Mouse (Mus musculus) limb, embryonic 15.5 days (tissue): Measurements from ENCODE around the gene Cda. TPM values are rescaled to one million over a fixed set of nuclear protein-coding genes. Genes with fewer than 3 reads are reported as not detected.

Experiments
- ATAC-seq: fragments of 200-750 bp; cut with Nextera tagmentation; 2 replicates; pipeline ENCODE4 v1.8.0; 2017; ENCODE audit warnings: low read depth, moderate TSS enrichment; ENCODE audit not compliant: insufficient number of reproducible peaks, low FRiP score, low TSS enrichment
- H3K27ac ChIP-seq: fragments of 300-500 bp; sonication (generic); 2 replicates; pipeline ENCODE4 v1.5.1; 2015; ENCODE audit warnings: moderate library complexity, mild to moderate bottlenecking, inconsistent platforms
- H3K27me3 ChIP-seq: fragments of 300-500 bp; sonication (generic); 2 replicates; pipeline ENCODE4 v1.6.1; 2015; ENCODE audit warnings: inconsistent platforms
- H3K36me3 ChIP-seq: fragments of 300-500 bp; sonication (generic); 2 replicates; pipeline ENCODE4 v1.6.1; 2015; ENCODE audit warnings: inconsistent platforms
- H3K4me1 ChIP-seq: fragments of 300-500 bp; sonication (generic); 2 replicates; pipeline ENCODE4 v1.6.1; 2015; ENCODE audit warnings: inconsistent platforms
- H3K4me2 ChIP-seq: fragments of 300-500 bp; sonication (generic); 2 replicates; pipeline ENCODE4 v1.6.1; 2015; ENCODE audit warnings: mild to moderate bottlenecking, inconsistent platforms
- H3K4me3 ChIP-seq: fragments of 300-500 bp; sonication (generic); 2 replicates; pipeline ENCODE4 v1.5.1; 2015; ENCODE audit warnings: mild to moderate bottlenecking, inconsistent platforms
- H3K9ac ChIP-seq: fragments of 300-500 bp; sonication (generic); 2 replicates; pipeline ENCODE4 v1.6.1; 2015; ENCODE audit warnings: inconsistent platforms
- H3K9me3 ChIP-seq: fragments of 300-500 bp; sonication (generic); 2 replicates; pipeline ENCODE4 v1.6.1; 2016; ENCODE audit warnings: inconsistent platforms
- WGBS: fragments of 180-500 bp; shearing (Covaris S2); methylation state at CpG from one replicate; pipeline ENCODE4 v1.1.7; 2015; 5-methylcytosine and 5-hydroxymethylcytosine counted together
- polyA plus RNA-seq: library from polyadenylated mRNA; unstranded; fragments of >200 nt; fragmentation: Nextera tagmentation; extraction: Ambion mirVana; gene quantifications from 2 replicates; pipeline ENCODE4 v1.2.1, GENCODE M21; 2015

Gene Cda
- polyA plus RNA-seq, 1 experiment from 2014 or later, result 7.0 TPM

GRCm38 (mm10) chr4:138315781-138316180, 52.0 kb downstream of the Cda start:
- H3K9me3 ChIP-seq, result no peaks in the 10 kb centered on the region
- H3K27me3 ChIP-seq, result no peaks in the 10 kb centered on the region
- peaks cover 80% of the 10 kb centered on the region for H3K36me3 ChIP-seq
- WGBS, result 75% methylated on average over 9 of the region's 9 CpGs
- no peak overlapping the region for H3K4me2 ChIP-seq
- H3K4me1 ChIP-seq, result peaks cover 3% of the 10 kb centered on the region; the same call in 1 of the 2 replicates
- H3K9ac ChIP-seq, result no peak overlapping the region
- no peak overlapping the region for H3K27ac ChIP-seq
- no peak for ATAC-seq
- no peak overlapping the region for H3K4me3 ChIP-seq

DNA sequence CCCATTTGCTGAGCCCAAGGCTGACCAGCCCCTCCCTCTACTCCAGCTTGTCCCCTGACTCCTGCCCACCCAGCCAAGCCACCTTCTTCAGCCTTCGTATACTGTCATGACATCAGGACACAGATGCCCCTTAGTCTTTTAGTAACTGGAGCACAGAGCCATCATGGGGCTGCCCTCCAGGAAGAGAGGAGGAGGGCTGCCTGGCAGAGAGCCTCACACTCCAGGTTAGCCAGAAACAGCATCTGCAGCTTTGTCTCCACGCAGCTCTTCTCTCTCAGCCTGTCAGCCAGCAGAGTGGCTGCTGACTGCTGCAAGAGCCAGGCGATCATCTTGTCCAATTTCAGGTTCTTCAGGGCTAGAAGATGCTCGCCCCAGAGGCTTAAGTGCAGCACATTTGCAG, 54.0 kb downstream of the Cda start:
- H3K9ac ChIP-seq, result no peak overlapping the region
- H3K4me3 ChIP-seq, result no peak overlapping the region
- ATAC-seq, result no peak
- peaks cover 94% of the 10 kb centered on the region for H3K36me3 ChIP-seq
- no peaks in the 10 kb centered on the region for H3K27me3 ChIP-seq
- H3K4me2 ChIP-seq, result no peak overlapping the region
- WGBS, result 90% methylated on average over 4 of the region's 4 CpGs
- no peaks in the 10 kb centered on the region for H3K9me3 ChIP-seq
- H3K27ac ChIP-seq, result no peak overlapping the region
- H3K4me1 ChIP-seq, result peaks cover 2% of the 10 kb centered on the region; the same call in 1 of the 2 replicates

- Histone ChIP-seq H3K36me3 (peaks cover 98% of the 10 kb centered on the region), H3K4me1 (no peaks in the 10 kb centered on the region), H3K4me3 (no peak overlapping the region), H3K9ac (no peak overlapping the region), H3K9me3 (no peaks in the 10 kb centered on the region), H3K4me2 (no peak overlapping the region), H3K27me3 (no peaks in the 10 kb centered on the region), H3K27ac (no peak overlapping the region)
- 86% methylated on average over 11 of the region's 11 CpGs for WGBS
- ATAC-seq, result no peak
Observed at GRCm38 (mm10) chr4:138313021-138313420, 54.8 kb downstream of the Cda start.

DNA sequence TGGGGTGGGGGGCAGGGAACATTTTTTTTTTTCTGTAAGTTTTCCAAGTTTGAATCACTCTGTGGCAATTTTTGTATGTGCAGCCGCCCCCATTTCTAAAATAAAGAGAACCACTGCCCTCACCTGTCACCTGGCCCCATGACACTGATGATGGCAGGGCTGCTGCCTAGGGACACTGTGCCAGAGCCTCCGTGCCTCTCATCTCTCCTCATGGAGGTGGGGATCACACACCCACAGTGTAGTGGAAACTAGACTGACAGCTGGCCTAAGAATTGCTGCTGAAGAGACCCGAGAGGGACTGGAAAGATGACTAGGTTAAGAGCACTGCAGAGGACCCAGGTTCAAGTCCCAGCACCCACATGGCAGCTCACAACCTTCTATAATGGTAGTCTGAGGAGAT, 55.7 kb downstream of the Cda start:
- 91% methylated on average over 3 of the region's 3 CpGs for WGBS
- ATAC-seq, result no peak
- Histone ChIP-seq H3K27me3 (no peaks in the 10 kb centered on the region), H3K9ac (no peak overlapping the region), H3K9me3 (no peaks in the 10 kb centered on the region), H3K27ac (no peak overlapping the region), H3K4me1 (no peaks in the 10 kb centered on the region), H3K4me3 (no peak overlapping the region), H3K4me2 (no peak overlapping the region), H3K36me3 (peaks cover 98% of the 10 kb centered on the region)

DNA sequence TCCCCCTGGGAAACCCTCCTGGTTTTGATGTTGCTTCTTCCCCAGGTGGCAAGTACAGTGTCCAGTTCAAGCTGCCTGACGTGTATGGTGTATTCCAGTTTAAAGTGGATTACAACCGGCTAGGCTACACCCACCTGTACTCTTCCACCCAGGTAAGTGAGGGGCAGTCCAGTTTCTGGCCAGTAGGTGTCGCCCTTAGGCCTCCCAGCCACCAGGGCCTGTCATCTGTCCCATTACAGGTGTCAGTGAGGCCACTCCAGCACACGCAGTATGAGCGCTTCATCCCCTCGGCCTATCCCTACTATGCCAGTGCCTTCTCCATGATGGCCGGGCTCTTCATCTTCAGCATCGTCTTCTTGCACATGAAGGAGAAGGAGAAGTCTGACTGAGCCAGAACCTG, 56.2 kb downstream of the Cda start:
- WGBS, result 59% methylated on average over 8 of the region's 8 CpGs
- ATAC-seq, result 0 out of 2 replicates have a peak, but pooled peaks have one; percentile 13
- no peak overlapping the region for H3K9ac ChIP-seq
- no peaks in the 10 kb centered on the region for H3K4me1 ChIP-seq
- H3K4me3 ChIP-seq, result no peak overlapping the region
- H3K36me3 ChIP-seq, result peaks cover 96% of the 10 kb centered on the region
- H3K27ac ChIP-seq, result no peak overlapping the region
- no peak overlapping the region for H3K4me2 ChIP-seq
- H3K9me3 ChIP-seq, result no peaks in the 10 kb centered on the region
- no peaks in the 10 kb centered on the region for H3K27me3 ChIP-seq

- no peak for ATAC-seq
- H3K9ac ChIP-seq, result no peak overlapping the region
Observed at GRCm38 (mm10) chr4:138310311-138310910, 57.4 kb downstream of the Cda start.

GRCm38 (mm10) chr4:138307739-138308138, 60.1 kb downstream of the Cda start:
- no peak for ATAC-seq
- H3K4me2 ChIP-seq, result no peak overlapping the region
- H3K27ac ChIP-seq, result no peak overlapping the region
- H3K9ac ChIP-seq, result no peak overlapping the region
- H3K36me3 ChIP-seq, result peaks cover 60% of the 10 kb centered on the region
- H3K4me3 ChIP-seq, result no peak overlapping the region
- peaks cover 18% of the 10 kb centered on the region for H3K4me1 ChIP-seq
- no peaks in the 10 kb centered on the region for H3K27me3 ChIP-seq
- 89% methylated on average over 12 of the region's 12 CpGs for WGBS
- no peaks in the 10 kb centered on the region for H3K9me3 ChIP-seq

More at GRCm38 (mm10) chr4:138310311-138310910, 57.4 kb downstream of the Cda start:
- no peaks in the 10 kb centered on the region for H3K27me3 ChIP-seq
- H3K4me2 ChIP-seq, result no peak overlapping the region
- H3K4me1 ChIP-seq, result peaks cover 6% of the 10 kb centered on the region
- H3K27ac ChIP-seq, result no peak overlapping the region
- 93% methylated on average over 19 of the region's 19 CpGs for WGBS
- H3K4me3 ChIP-seq, result no peak overlapping the region
- no peaks in the 10 kb centered on the region for H3K9me3 ChIP-seq
- H3K36me3 ChIP-seq, result peaks cover 87% of the 10 kb centered on the region

DNA sequence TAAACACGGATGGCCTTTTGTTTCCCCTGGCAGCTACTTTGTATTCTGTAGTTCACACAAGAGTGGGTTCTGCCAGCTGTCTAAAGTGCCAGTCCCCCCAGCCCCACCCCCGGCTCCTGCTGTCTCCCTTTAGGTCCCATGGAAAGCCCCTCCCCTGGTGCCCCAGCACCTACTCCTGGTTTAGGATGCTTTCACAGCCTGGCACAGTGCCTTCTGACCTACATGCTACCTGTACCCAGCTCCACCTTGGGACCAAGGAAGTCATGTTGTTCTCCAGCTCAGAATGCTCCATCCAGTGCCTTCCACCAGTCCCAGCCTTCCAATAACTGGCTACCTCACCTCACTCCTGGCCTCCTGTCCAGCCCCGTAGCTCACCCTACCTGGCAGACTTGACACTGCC, 60.8 kb downstream of the Cda start:
- no peaks in the 10 kb centered on the region for H3K27me3 ChIP-seq
- H3K36me3 ChIP-seq, result peaks cover 53% of the 10 kb centered on the region
- H3K9ac ChIP-seq, result no peak overlapping the region
- H3K4me1 ChIP-seq, result peaks cover 18% of the 10 kb centered on the region
- no peak for ATAC-seq
- H3K4me3 ChIP-seq, result no peak overlapping the region
- H3K27ac ChIP-seq, result no peak overlapping the region
- 95% methylated on average over 3 of the region's 3 CpGs for WGBS
- no peak overlapping the region for H3K4me2 ChIP-seq
- H3K9me3 ChIP-seq, result no peaks in the 10 kb centered on the region

GRCm38 (mm10) chr4:138304340-138305104, 63.3 kb downstream of the Cda start, which contains the start of gene Ddost:
Ddost (plus strand) TSS chr4:138304730.
- peak within 1 kb of the TSS; percentile 86 for H3K4me2 ChIP-seq
- ATAC-seq, result peak; percentile 96
- peak within 1 kb of the TSS; percentile 83 for H3K27ac ChIP-seq
- no peaks in the 10 kb centered on the region for H3K9me3 ChIP-seq
- peak within 1 kb of the TSS; percentile 96 for H3K9ac ChIP-seq
- under 1% methylated on average over 64 of the region's 64 CpGs for WGBS
- H3K36me3 ChIP-seq, result peaks cover 30% of the 10 kb centered on the region
- peaks cover 18% of the 10 kb centered on the region for H3K4me1 ChIP-seq
- peak within 1 kb of the TSS; percentile 95 for H3K4me3 ChIP-seq
- H3K27me3 ChIP-seq, result no peaks in the 10 kb centered on the region

- Histone ChIP-seq H3K27me3 (no peaks in the 10 kb centered on the region), H3K36me3 (peaks cover 22% of the 10 kb centered on the region), H3K4me1 (peaks cover 18% of the 10 kb centered on the region), H3K27ac (peak overlapping the region; percentile 72), H3K4me3 (peak overlapping the region; percentile 95), H3K9me3 (no peaks in the 10 kb centered on the region), H3K9ac (peak overlapping the region; percentile 70), H3K4me2 (peak overlapping the region; percentile 86)
- WGBS, result 12% methylated on average over 18 of the region's 18 CpGs
- no peak for ATAC-seq
Observed at GRCm38 (mm10) chr4:138303742-138304141, 64.0 kb downstream of the Cda start.

DNA sequence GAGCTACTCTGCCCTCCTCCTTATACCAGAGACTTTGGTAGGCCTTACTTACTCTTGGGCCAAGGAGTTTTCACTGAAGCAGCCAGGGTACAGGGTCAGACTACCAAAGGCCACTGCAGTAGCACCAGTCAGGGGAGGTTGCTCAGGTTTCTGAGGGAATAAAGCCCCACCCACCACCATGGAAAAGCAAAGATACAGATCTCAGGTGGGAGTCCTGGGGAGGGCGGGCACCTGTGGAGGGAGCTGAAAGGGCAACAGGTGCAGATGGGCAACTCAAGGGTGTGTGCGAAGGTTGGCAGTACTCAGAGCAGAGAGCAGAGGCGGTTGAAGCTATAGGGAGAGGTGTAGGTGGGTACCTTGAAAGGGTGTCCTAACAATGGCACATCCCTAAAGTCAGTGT, 64.8 kb downstream of the Cda start:
- Histone ChIP-seq H3K36me3 (peaks cover 15% of the 10 kb centered on the region), H3K27me3 (no peaks in the 10 kb centered on the region), H3K4me1 (peaks cover 18% of the 10 kb centered on the region), H3K9ac (no peak overlapping the region), H3K9me3 (no peaks in the 10 kb centered on the region), H3K27ac (no peak overlapping the region), H3K4me3 (no peak overlapping the region), H3K4me2 (no peak overlapping the region; the same call in 1 of the 2 replicates)
- no peak for ATAC-seq
- WGBS, result 96% methylated on average over 3 of the region's 3 CpGs

DNA sequence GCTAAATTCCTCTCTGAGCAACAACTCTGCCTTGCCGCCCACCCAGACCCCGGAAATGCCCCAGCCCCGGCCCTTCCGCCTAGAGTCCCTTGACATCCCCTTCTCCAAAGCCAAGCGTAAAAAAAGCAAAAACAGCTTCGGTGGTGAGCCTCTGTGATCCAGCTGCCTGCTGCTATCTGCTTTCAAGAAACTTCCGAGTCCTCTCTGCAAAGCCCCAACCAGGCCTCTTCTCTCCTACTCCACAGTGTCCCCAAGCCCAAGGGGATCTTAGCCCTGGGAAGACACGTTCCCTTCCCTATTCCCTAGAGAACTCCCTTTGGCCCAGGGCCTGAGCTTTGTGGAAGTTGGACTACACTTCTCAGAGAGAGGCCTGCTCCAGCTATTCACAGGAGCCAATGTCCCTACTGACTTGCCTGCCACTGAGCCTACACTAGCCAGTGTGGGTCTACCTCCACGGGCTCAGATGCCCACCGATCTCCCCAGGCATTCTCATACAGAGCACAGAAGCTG, 66.5 kb downstream of the Cda start:
- H3K27ac ChIP-seq, result no peak overlapping the region
- H3K4me1 ChIP-seq, result peaks cover 18% of the 10 kb centered on the region
- H3K27me3 ChIP-seq, result no peaks in the 10 kb centered on the region
- 83% methylated on average over 10 of the region's 10 CpGs for WGBS
- no peaks in the 10 kb centered on the region for H3K9me3 ChIP-seq
- no peak for ATAC-seq
- H3K9ac ChIP-seq, result no peak overlapping the region
- no peak overlapping the region for H3K4me3 ChIP-seq
- H3K4me2 ChIP-seq, result no peak overlapping the region
- no peaks in the 10 kb centered on the region for H3K36me3 ChIP-seq
